Mouse (Mus musculus) limb, embryonic 10.5 days (tissue): Measurements from ENCODE around the gene Rexo5. TPM values are rescaled to one million over a fixed set of nuclear protein-coding genes. Genes with fewer than 3 reads are reported as not detected.

Experiments used
- DNase-seq: peaks from one replicate; pipeline ENCODE4 v3.0.0-alpha.2; 2017; ENCODE audit warnings: low spot score
- H3K27ac ChIP-seq: fragments of 300-500 bp; sonication (generic); 2 replicates; pipeline ENCODE4 v1.5.1; 2016; ENCODE audit warnings: mild to moderate bottlenecking
- H3K27me3 ChIP-seq: fragments of 300-500 bp; sonication (generic); 2 replicates; pipeline ENCODE4 v1.6.1; 2016; ENCODE audit warnings: low read depth, mild to moderate bottlenecking; ENCODE audit not compliant: poor library complexity, severe bottlenecking
- H3K36me3 ChIP-seq: fragments of 300-500 bp; sonication (generic); 2 replicates; pipeline ENCODE4 v1.6.1; 2016; ENCODE audit warnings: mild to moderate bottlenecking, moderate library complexity
- H3K4me1 ChIP-seq: fragments of 300-500 bp; sonication (generic); 2 replicates; pipeline ENCODE4 v1.6.1; 2016
- H3K4me3 ChIP-seq: fragments of 300-500 bp; sonication (generic); 2 replicates; pipeline ENCODE4 v1.5.1; 2016; ENCODE audit warnings: mild to moderate bottlenecking, moderate library complexity
- H3K9me3 ChIP-seq: fragments of 300-500 bp; sonication (generic); replicated peaks from 2 replicates; pipeline ENCODE4 v1.6.1; 2016; ENCODE audit warnings: mild to moderate bottlenecking
- WGBS: fragments of 180-500 bp; shearing (Covaris S2); methylation state at CpG from one replicate; pipeline ENCODE4 v1.1.7; 2016; 5-methylcytosine and 5-hydroxymethylcytosine counted together
- polyA plus RNA-seq: library from polyadenylated mRNA; unstranded; fragments of >200 nt; fragmentation: Nextera tagmentation; extraction: Ambion mirVana; gene quantifications from 2 replicates; pipeline ENCODE4 v1.2.1, GENCODE M21; 2016

Gene Rexo5
- polyA plus RNA-seq, 1 experiment from 2014 or later, result 27.6 TPM

DNA sequence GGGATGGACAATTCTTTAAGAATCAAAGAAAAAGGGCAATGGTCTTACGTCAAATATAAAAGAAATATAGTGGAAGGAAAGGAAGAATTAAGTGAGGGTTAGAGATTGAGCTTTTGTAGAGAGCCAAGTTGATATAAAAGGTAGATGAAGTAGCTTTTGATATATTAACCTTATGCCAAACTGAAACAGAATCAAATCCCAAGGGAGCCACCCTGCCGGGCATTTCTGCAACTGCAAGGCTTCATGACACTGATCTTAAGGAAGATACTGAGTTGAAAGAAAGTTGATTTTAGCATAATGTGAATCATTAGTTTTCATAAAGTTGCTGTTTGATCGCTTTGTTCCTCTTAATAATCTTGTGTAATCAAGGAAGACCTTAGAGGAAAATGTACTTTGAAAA, 4.8 kb upstream of the Rexo5 start:
- 92% methylated on average over 3 of the region's 3 CpGs for WGBS
- no peak overlapping the region for H3K4me3 ChIP-seq
- H3K4me1 ChIP-seq, result peaks cover 5% of the 10 kb centered on the region; the same call in 1 of the 2 replicates
- no peak for DNase-seq
- H3K27ac ChIP-seq, result no peak overlapping the region
- no peaks in the 10 kb centered on the region for H3K9me3 ChIP-seq
- no peaks in the 10 kb centered on the region for H3K27me3 ChIP-seq
- peaks cover 78% of the 10 kb centered on the region for H3K36me3 ChIP-seq

DNA sequence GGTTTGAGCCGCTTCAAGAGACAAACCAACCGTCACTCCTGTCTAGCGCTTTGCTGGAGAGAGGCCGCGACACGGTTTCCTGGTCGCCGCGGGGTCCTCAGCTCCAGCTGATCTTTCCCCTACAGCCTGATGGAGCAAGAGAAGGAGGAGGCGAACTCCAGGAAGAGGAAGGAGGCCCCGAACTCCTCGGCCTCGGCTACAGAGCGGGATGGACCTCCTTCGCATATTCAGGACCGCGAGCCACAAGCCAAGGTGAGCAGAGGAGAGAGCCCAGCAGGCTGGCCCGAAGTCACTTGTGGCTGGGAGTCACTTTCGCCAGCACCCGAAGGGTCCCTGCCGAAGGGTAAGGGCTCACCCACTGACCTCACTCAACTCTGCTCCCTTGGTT, 439 bp downstream of the Rexo5 start:
- peak overlapping the region; percentile 93 for H3K27ac ChIP-seq
- peak overlapping the region; percentile 78 for H3K4me3 ChIP-seq
- DNase-seq, result no peak
- peaks cover 29% of the 10 kb centered on the region for H3K36me3 ChIP-seq
- no peaks in the 10 kb centered on the region for H3K27me3 ChIP-seq
- under 1% methylated on average over 21 of the region's 21 CpGs for WGBS
- no peaks in the 10 kb centered on the region for H3K9me3 ChIP-seq
- H3K4me1 ChIP-seq, result peaks cover 12% of the 10 kb centered on the region

DNA sequence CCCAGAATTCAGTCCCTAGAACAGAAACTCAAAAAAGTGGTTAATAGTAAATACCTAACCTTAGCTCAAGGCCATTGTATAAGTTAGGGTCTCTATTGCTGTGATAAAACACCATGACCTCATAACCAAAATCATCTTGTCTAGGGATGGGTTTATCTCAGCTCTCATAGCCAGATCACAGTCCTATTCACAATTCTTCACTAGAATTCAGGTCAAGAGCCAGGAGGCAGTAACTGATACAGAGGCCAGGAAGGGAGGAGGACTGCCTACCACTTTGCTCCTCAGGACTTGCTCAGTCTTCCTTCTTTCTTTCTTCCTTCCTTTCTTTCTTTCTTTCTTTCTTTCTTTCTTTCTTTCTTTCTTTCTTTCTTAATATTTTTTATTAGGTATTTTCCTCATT, 1.5 kb downstream of the Rexo5 start:
- peaks cover 29% of the 10 kb centered on the region for H3K36me3 ChIP-seq
- peak overlapping the region; percentile 78 for H3K4me3 ChIP-seq
- H3K27ac ChIP-seq, result no peak overlapping the region
- H3K4me1 ChIP-seq, result peaks cover 12% of the 10 kb centered on the region
- no peak for DNase-seq
- no peaks in the 10 kb centered on the region for H3K9me3 ChIP-seq
- H3K27me3 ChIP-seq, result no peaks in the 10 kb centered on the region

DNA sequence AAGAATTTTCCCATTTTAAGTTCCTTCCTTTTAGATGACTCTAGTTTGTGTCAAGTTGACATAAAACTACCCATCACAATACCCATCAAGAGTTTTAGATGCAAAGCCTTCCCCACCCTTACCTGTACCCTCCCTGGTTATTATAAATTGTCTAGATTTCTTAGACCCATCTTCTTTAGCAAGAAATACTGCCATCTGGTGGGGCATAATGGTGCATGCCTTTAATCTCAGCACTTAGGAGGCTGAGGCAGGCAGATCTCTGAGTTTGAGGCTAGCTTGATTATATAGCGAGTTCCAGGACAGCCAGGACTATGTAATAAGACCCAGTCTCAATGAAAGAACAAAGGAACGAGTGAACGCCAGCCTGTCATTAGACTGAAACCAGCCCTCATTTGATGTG, 6.7 kb downstream of the Rexo5 start:
- WGBS, result 89% methylated on average over 3 of the region's 3 CpGs
- Histone ChIP-seq H3K4me1 (no peaks in the 10 kb centered on the region), H3K4me3 (no peak overlapping the region), H3K9me3 (no peaks in the 10 kb centered on the region), H3K27me3 (no peaks in the 10 kb centered on the region), H3K36me3 (peaks cover 36% of the 10 kb centered on the region), H3K27ac (no peak overlapping the region)
- DNase-seq, result no peak

DNA sequence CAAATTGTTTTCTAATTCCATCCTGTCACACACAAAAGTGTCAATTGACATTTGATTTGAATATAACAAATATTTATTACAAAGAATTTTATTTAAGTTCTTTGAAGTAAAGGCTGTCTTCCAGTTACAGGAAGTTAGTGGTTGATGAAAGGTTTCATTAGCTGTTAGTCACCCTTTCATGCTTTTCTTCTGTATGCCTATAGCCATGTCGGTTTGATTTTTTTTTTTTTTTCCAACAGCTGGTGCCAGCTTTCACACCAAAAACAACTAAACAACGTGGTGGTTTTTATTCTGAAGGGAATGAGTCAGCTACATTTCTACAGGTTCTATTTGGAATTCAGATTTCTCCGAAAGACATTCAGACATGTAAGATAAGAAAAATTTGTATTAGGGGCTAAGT, 7.2 kb downstream of the Rexo5 start:
- Histone ChIP-seq H3K4me3 (no peak overlapping the region), H3K27me3 (no peaks in the 10 kb centered on the region), H3K9me3 (no peaks in the 10 kb centered on the region), H3K27ac (no peak overlapping the region), H3K36me3 (peaks cover 41% of the 10 kb centered on the region), H3K4me1 (no peaks in the 10 kb centered on the region)
- no peak for DNase-seq
- WGBS, result 85% methylated on average over 3 of the region's 3 CpGs

DNA sequence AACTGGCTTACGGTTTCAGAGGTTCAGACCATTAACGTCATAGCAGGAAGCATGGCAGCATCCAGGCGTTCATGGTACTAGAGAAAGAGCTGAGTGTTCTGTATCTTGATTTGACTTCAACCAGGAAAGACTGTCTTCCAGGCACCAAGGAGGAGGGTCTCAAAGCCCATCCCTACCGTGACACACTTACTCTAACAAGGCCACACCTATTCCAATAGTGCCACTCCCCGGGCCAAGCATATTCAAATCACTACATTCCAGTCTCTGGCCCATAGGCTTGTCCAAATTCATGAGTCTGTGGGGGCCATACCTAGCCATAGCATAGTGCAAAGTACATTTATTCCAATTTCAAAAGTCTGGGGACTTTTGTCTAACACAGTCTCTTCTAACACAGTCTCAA, 13.6 kb downstream of the Rexo5 start:
- Histone ChIP-seq H3K36me3 (peaks cover 77% of the 10 kb centered on the region), H3K4me3 (no peak overlapping the region)
- 92% methylated on average over 5 of the region's 5 CpGs for WGBS

DNA sequence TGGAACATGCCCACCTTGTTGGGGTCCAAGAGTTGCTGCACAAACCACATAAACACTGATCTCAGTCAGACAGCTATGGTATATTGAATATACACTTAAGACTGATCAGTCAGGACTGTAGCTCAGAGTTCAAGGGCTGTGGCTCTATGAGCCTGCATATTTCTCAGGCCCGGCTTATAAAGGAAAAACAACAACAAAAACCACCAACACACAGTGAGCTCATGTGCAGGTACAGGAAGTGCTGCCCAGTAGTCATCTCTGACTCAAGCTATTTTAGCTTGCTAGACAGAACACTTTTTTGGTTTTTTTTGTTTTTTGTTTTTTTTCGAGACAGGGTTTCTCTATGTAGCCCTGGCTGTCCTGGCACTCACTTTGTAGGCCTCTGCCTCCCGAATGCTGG, 14.9 kb downstream of the Rexo5 start:
- no peak overlapping the region for H3K27ac ChIP-seq
- peaks cover 83% of the 10 kb centered on the region for H3K36me3 ChIP-seq
- no peaks in the 10 kb centered on the region for H3K27me3 ChIP-seq
- no peaks in the 10 kb centered on the region for H3K4me1 ChIP-seq
- WGBS, result 96% methylated on average over 3 of the region's 3 CpGs
- H3K9me3 ChIP-seq, result no peaks in the 10 kb centered on the region
- no peak overlapping the region for H3K4me3 ChIP-seq
- no peak for DNase-seq

More for the DNA sequence above, 13.6 kb downstream of the Rexo5 start:
- Histone ChIP-seq H3K27me3 (no peaks in the 10 kb centered on the region), H3K9me3 (no peaks in the 10 kb centered on the region), H3K27ac (no peak overlapping the region), H3K4me1 (no peaks in the 10 kb centered on the region)
- no peak for DNase-seq

DNA sequence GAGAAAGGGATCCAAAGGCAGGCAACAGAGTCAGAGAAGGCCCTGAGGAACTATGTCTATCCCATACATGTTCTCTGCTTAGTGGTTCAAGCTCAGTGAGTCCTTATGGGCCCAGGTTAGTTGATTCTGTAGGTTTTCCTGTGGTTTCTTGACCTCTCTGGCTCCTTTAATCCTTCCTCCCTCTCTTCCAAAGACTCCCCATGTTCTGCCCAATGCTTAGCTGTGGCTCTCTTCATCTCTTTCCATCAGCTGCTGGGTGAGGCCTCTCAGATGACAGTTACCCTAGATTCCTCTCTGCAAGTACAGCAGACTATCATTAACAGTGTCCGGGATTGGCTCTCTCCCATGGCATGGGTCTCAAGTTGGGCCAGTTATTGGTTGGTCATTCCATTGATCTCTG, 41.6 kb downstream of the Rexo5 start:
- Histone ChIP-seq H3K4me3 (no peak overlapping the region), H3K36me3 (peaks cover 46% of the 10 kb centered on the region), H3K4me1 (no peaks in the 10 kb centered on the region), H3K9me3 (no peaks in the 10 kb centered on the region), H3K27me3 (no peaks in the 10 kb centered on the region), H3K27ac (no peak overlapping the region)
- WGBS, result 100% methylated on average over 1 of the region's 1 CpGs
- no peak for DNase-seq

DNA sequence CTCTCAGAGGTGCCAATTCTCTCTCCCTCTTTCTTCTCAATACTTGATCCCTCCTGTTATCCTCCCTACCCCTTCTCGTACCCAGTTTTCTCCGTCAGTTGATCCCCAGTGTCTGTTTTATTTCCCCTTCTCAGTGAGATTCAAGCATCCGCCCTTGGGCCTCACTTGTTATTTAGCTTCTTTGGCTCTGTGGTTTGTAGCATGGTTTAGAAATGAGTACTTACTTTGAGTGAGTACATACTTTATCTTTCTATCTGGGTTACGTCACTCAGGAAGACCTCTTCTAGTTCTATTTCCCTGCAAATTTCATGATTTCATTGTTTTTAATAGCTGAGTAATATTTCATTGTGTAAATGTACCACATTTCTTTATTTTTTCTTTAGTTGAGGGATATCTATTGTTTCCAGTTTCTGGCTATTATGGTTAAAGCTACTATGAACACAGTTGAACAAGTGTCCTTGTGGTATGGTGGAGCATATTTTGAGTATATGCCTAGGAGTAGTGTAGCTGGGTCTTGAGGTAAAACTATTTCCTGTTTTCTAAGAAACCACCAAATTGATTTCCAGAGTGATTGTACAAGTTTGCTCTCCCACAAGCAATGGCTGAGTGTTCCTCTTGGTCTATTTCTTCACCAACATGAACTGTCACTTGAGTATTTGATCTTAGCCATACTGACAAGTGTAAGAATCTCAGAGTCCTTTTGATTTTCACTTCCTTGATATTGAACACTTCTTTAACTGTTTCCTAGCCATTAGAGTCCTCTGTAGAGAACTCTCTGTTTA, 42.4 kb downstream of the Rexo5 start:
- DNase-seq, result no peak
- Histone ChIP-seq H3K36me3 (peaks cover 44% of the 10 kb centered on the region), H3K27me3 (no peaks in the 10 kb centered on the region), H3K4me3 (no peak overlapping the region), H3K9me3 (no peaks in the 10 kb centered on the region), H3K4me1 (no peaks in the 10 kb centered on the region), H3K27ac (no peak overlapping the region)
- 95% methylated on average over 4 of the region's 4 CpGs for WGBS

DNA sequence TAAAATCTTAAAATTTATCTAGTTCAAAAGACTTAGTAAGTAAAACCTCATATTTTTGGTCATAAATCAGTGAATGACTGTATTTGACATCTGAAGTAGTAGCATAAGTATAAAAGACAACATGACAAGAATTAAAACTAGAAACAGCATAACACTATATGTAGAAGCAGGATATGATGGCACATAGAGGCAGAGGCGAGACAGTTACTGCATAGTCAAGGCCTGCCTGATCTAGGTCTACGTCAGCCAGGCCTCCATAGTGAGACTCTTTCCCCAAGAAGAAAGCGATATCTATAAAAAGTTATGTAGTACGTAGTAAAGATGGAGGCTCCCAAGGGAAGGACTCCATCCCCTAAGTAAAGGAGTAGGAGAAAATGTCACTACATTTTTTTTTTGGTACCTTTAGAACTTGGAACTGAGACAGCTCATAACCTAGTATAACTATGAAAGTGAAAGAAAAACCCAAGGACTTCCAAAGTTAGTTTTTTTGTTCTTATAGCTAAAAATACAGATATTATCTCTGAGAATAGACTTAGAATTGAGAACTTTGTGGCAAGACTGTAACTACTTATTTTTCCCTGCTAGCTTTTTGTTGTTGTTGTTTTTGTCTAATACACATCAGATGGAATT, 48.1 kb downstream of the Rexo5 start:
- WGBS, result 95% methylated on average over 4 of the region's 4 CpGs
- H3K36me3 ChIP-seq, result peaks cover 35% of the 10 kb centered on the region
- DNase-seq, result no peak
- H3K9me3 ChIP-seq, result no peaks in the 10 kb centered on the region
- no peak overlapping the region for H3K4me3 ChIP-seq
- H3K27me3 ChIP-seq, result no peaks in the 10 kb centered on the region
- no peak overlapping the region for H3K27ac ChIP-seq
- no peaks in the 10 kb centered on the region for H3K4me1 ChIP-seq

DNA sequence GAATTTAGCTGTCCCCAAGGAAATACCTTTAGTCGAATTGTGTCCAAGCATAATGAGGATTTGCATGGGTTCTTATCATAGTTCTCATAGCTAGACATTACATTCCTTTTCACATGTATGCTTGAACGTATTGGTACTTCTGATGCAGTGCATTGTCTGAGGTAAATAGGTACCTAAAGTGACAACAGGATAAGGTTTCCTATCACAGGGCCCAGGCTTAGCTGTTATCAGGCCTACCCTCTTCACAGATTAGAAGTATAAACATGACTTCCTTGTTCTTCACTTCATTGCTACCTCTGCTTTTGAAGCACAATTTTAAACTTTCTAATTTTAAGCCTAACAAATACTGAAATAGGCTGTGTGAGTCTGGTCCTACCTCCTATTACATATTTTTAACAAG, 51.7 kb downstream of the Rexo5 start:
- no peak overlapping the region for H3K4me3 ChIP-seq
- H3K27ac ChIP-seq, result no peak overlapping the region
- peaks cover 40% of the 10 kb centered on the region for H3K36me3 ChIP-seq
- no peaks in the 10 kb centered on the region for H3K9me3 ChIP-seq
- no peak for DNase-seq
- WGBS, result 90% methylated on average over 2 of the region's 2 CpGs
- no peaks in the 10 kb centered on the region for H3K4me1 ChIP-seq
- H3K27me3 ChIP-seq, result no peaks in the 10 kb centered on the region

DNA sequence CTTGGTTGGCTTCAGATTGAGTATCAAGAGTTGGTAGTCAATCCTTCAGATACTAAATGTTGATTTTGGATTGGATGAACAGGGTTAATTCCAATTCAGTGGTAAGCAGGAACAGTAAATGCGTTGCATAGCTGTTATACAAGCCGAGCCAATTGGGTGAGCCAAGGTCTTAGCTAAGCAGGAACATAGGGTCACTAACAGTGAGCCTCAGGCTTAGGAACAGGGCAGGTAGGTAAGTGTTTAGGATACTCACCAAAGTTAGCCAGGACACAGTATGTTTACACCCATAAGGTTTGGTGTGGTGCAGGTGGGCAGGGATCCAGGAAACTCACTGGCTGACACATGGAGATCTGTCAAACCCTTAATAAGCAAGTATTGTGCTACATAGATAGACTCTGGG, 53.6 kb downstream of the Rexo5 start:
- H3K27me3 ChIP-seq, result no peaks in the 10 kb centered on the region
- peaks cover 50% of the 10 kb centered on the region for H3K36me3 ChIP-seq
- DNase-seq, result no peak
- no peak overlapping the region for H3K27ac ChIP-seq
- no peaks in the 10 kb centered on the region for H3K4me1 ChIP-seq
- H3K9me3 ChIP-seq, result no peaks in the 10 kb centered on the region
- WGBS, result 95% methylated on average over 2 of the region's 2 CpGs
- no peak overlapping the region for H3K4me3 ChIP-seq

DNA sequence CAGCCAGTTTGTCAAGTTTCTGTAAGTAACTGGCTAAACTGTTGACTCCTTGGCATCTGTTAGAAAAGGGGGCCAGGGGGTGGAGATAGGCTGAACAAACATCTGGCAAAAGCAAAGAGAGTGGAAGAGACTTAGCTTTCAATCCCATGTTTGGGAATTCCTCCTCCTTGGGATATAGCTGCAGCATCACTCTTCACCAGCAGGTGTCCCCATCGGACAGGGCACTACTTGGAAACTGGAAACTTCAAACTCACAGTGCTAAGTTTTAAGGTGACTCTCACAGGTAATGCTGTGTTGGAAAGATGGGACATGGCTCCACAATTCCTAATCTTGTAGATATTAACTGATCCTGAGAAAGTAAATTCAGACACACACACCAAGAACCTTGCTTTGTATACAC, 55.3 kb downstream of the Rexo5 start:
- 0% methylated on average over 1 of the region's 1 CpGs for WGBS
- peaks cover 56% of the 10 kb centered on the region for H3K36me3 ChIP-seq

More for the DNA sequence above, 55.3 kb downstream of the Rexo5 start:
- H3K27me3 ChIP-seq, result no peaks in the 10 kb centered on the region
- DNase-seq, result peak; percentile 70
- no peaks in the 10 kb centered on the region for H3K9me3 ChIP-seq
- H3K27ac ChIP-seq, result no peak overlapping the region
- no peaks in the 10 kb centered on the region for H3K4me1 ChIP-seq
- no peak overlapping the region for H3K4me3 ChIP-seq
